Mouse (Mus musculus): ENCODE data around the gene Smad5. TPM values are rescaled to one million over a fixed set of nuclear protein-coding genes. Genes with fewer than 3 reads are reported as not detected.

Gene Smad5
- polyA plus RNA-seq, 1 experiment from 2014 or later, result 17.1 TPM

- 42% methylated on average over 3 of the region's 3 CpGs for WGBS
- H3K4me1 ChIP-seq (ENCODE audit: control insufficient read depth, insufficient read depth, low read length), result peaks cover 32% of the 10 kb centered on the region
- no peak overlapping the region for H3K4me2 ChIP-seq (ENCODE audit: low read length)
- no peak overlapping the region for H3K9ac ChIP-seq (ENCODE audit: low read depth, low read length)
- no peak for ATAC-seq
- no peaks in the 10 kb centered on the region for H3K36me3 ChIP-seq (ENCODE audit: control insufficient read depth, insufficient read depth, low read length)
- H3K27ac ChIP-seq (ENCODE audit: low read length), result no peak overlapping the region
- no peaks in the 10 kb centered on the region for H3K9me3 ChIP-seq (replicated peaks; ENCODE audit: control insufficient read depth, low read length, poor library complexity, severe bottlenecking)
- H3K4me3 ChIP-seq (ENCODE audit: low read depth, low read length), result no peak overlapping the region
- 0 out of 2 replicates have a peak, but pooled peaks cover 2% of the 10 kb centered on the region for H3K27me3 ChIP-seq (ENCODE audit: control insufficient read depth, insufficient read depth, low read depth, low read length)
These were observed 69.8 kb downstream of the Smad5 start for GRCm38 (mm10) chr13:56772592-56772991.

GRCm38 (mm10) chr13:56773262-56773870 lies 70.6 kb downstream of the Smad5 start:
- H3K27me3 ChIP-seq (ENCODE audit: control insufficient read depth, insufficient read depth, low read depth, low read length), result 0 out of 2 replicates have a peak, but pooled peaks cover 2% of the 10 kb centered on the region
- no peak overlapping the region for H3K4me3 ChIP-seq (ENCODE audit: low read depth, low read length)
- 62% methylated on average over 14 of the region's 14 CpGs for WGBS
- H3K4me2 ChIP-seq (ENCODE audit: low read length), result no peak overlapping the region
- no peak overlapping the region for H3K9ac ChIP-seq (ENCODE audit: low read depth, low read length)
- H3K9me3 ChIP-seq (replicated peaks; ENCODE audit: control insufficient read depth, low read length, poor library complexity, severe bottlenecking), result no peaks in the 10 kb centered on the region
- no peak for ATAC-seq
- peaks cover 32% of the 10 kb centered on the region for H3K4me1 ChIP-seq (ENCODE audit: control insufficient read depth, insufficient read depth, low read length)
- H3K27ac ChIP-seq (ENCODE audit: low read length), result peak overlapping the region; percentile 87
- H3K36me3 ChIP-seq (ENCODE audit: control insufficient read depth, insufficient read depth, low read length), result no peaks in the 10 kb centered on the region

GRCm38 (mm10) chr13:56774304-56774703 lies 71.5 kb downstream of the Smad5 start:
- 4% methylated on average over 5 of the region's 5 CpGs for WGBS
- peak; percentile 86 for ATAC-seq
- 0 out of 2 replicates have a peak, but pooled peaks cover 2% of the 10 kb centered on the region for H3K27me3 ChIP-seq (ENCODE audit: control insufficient read depth, insufficient read depth, low read depth, low read length)
- no peaks in the 10 kb centered on the region for H3K9me3 ChIP-seq (replicated peaks; ENCODE audit: control insufficient read depth, low read length, poor library complexity, severe bottlenecking)
- H3K4me2 ChIP-seq (ENCODE audit: low read length), result peak overlapping the region; percentile 29
- H3K27ac ChIP-seq (ENCODE audit: low read length), result peak overlapping the region; percentile 87
- no peak overlapping the region for H3K4me3 ChIP-seq (ENCODE audit: low read depth, low read length)
- H3K4me1 ChIP-seq (ENCODE audit: control insufficient read depth, insufficient read depth, low read length), result peaks cover 30% of the 10 kb centered on the region
- H3K36me3 ChIP-seq (ENCODE audit: control insufficient read depth, insufficient read depth, low read length), result no peaks in the 10 kb centered on the region
- peak overlapping the region; percentile 31; the same call in 1 of the 2 replicates for H3K9ac ChIP-seq (ENCODE audit: low read depth, low read length)

- Histone ChIP-seq H3K9me3 (replicated peaks; ENCODE audit: control insufficient read depth, low read length, poor library complexity, severe bottlenecking) (no peaks in the 10 kb centered on the region), H3K36me3 (ENCODE audit: control insufficient read depth, insufficient read depth, low read length) (no peaks in the 10 kb centered on the region), H3K27ac (ENCODE audit: low read length) (peak overlapping the region; percentile 76), H3K4me2 (ENCODE audit: low read length) (no peak overlapping the region), H3K9ac (ENCODE audit: low read depth, low read length) (peak overlapping the region; percentile 26; the same call in 1 of the 2 replicates), H3K4me1 (ENCODE audit: control insufficient read depth, insufficient read depth, low read length) (peaks cover 29% of the 10 kb centered on the region), H3K4me3 (ENCODE audit: low read depth, low read length) (no peak overlapping the region), H3K27me3 (ENCODE audit: control insufficient read depth, insufficient read depth, low read depth, low read length) (0 out of 2 replicates have a peak, but pooled peaks cover 2% of the 10 kb centered on the region)
- peak; percentile 43; the same call in 1 of the 2 replicates for ATAC-seq
- WGBS, result 39% methylated on average over 13 of the region's 13 CpGs
These were observed 78.1 kb downstream of the Smad5 start for GRCm38 (mm10) chr13:56780746-56781469.

- Histone ChIP-seq H3K9ac (ENCODE audit: low read depth, low read length) (peak overlapping the region; percentile 1; the same call in 1 of the 2 replicates), H3K27ac (ENCODE audit: low read length) (peak overlapping the region; percentile 53), H3K4me2 (ENCODE audit: low read length) (no peak overlapping the region), H3K9me3 (replicated peaks; ENCODE audit: control insufficient read depth, low read length, poor library complexity, severe bottlenecking) (no peaks in the 10 kb centered on the region), H3K4me3 (ENCODE audit: low read depth, low read length) (no peak overlapping the region), H3K36me3 (ENCODE audit: control insufficient read depth, insufficient read depth, low read length) (no peaks in the 10 kb centered on the region), H3K4me1 (ENCODE audit: control insufficient read depth, insufficient read depth, low read length) (peaks cover 29% of the 10 kb centered on the region), H3K27me3 (ENCODE audit: control insufficient read depth, insufficient read depth, low read depth, low read length) (0 out of 2 replicates have a peak, but pooled peaks cover under 1% of the 10 kb centered on the region)
- 92% methylated on average over 3 of the region's 3 CpGs for WGBS
- no peak for ATAC-seq
These were observed 78.9 kb downstream of the Smad5 start for GRCm38 (mm10) chr13:56781697-56782096.

GRCm38 (mm10) chr13:56782621-56783020 lies 79.8 kb downstream of the Smad5 start:
- peak overlapping the region; percentile 9; the same call in 1 of the 2 replicates for H3K27ac ChIP-seq (ENCODE audit: low read length)
- H3K36me3 ChIP-seq (ENCODE audit: control insufficient read depth, insufficient read depth, low read length), result no peaks in the 10 kb centered on the region
- no peaks in the 10 kb centered on the region for H3K27me3 ChIP-seq (ENCODE audit: control insufficient read depth, insufficient read depth, low read depth, low read length)
- H3K9me3 ChIP-seq (replicated peaks; ENCODE audit: control insufficient read depth, low read length, poor library complexity, severe bottlenecking), result no peaks in the 10 kb centered on the region
- no peak overlapping the region for H3K4me2 ChIP-seq (ENCODE audit: low read length)
- no peak for ATAC-seq
- 86% methylated on average over 1 of the region's 1 CpGs for WGBS
- H3K4me3 ChIP-seq (ENCODE audit: low read depth, low read length), result no peak overlapping the region
- no peak overlapping the region for H3K9ac ChIP-seq (ENCODE audit: low read depth, low read length)
- peaks cover 29% of the 10 kb centered on the region for H3K4me1 ChIP-seq (ENCODE audit: control insufficient read depth, insufficient read depth, low read length)

- H3K27ac ChIP-seq (ENCODE audit: low read length), result no peak overlapping the region
- H3K27me3 ChIP-seq (ENCODE audit: control insufficient read depth, insufficient read depth, low read depth, low read length), result no peaks in the 10 kb centered on the region
- H3K4me1 ChIP-seq (ENCODE audit: control insufficient read depth, insufficient read depth, low read length), result peaks cover 9% of the 10 kb centered on the region
- 89% methylated on average over 3 of the region's 3 CpGs for WGBS
- H3K4me2 ChIP-seq (ENCODE audit: low read length), result no peak overlapping the region
- no peaks in the 10 kb centered on the region for H3K9me3 ChIP-seq (replicated peaks; ENCODE audit: control insufficient read depth, low read length, poor library complexity, severe bottlenecking)
- no peak overlapping the region for H3K4me3 ChIP-seq (ENCODE audit: low read depth, low read length)
- no peak overlapping the region for H3K9ac ChIP-seq (ENCODE audit: low read depth, low read length)
- H3K36me3 ChIP-seq (ENCODE audit: control insufficient read depth, insufficient read depth, low read length), result no peaks in the 10 kb centered on the region
- ATAC-seq, result no peak
These were observed 87.9 kb downstream of the Smad5 start for GRCm38 (mm10) chr13:56790683-56791082.
